Mouse (Mus musculus) urinary bladder, postnatal 10 days (tissue): ENCODE data around the gene Cxcl13.
"Not testable (repeated sequence)": the region's sequence is repeated elsewhere in the genome, so short reads cannot be mapped to it uniquely, and the experiment has no call there.

Experiments
- DNase-seq: peaks from one replicate; pipeline ENCODE4 v3.0.0; 2022; ENCODE audit warnings: low spot score

Cxcl13 gene

GRCm38 (mm10) chr5:95956651-95957050 is at the start of gene Cxcl13:
Cxcl13 (plus strand) TSS chr5:95956951.
- no peak for DNase-seq

GRCm38 (mm10) chr5:95911006-95911405 is 45.7 kb upstream of the Cxcl13 start:
- no peak for DNase-seq

DNA sequence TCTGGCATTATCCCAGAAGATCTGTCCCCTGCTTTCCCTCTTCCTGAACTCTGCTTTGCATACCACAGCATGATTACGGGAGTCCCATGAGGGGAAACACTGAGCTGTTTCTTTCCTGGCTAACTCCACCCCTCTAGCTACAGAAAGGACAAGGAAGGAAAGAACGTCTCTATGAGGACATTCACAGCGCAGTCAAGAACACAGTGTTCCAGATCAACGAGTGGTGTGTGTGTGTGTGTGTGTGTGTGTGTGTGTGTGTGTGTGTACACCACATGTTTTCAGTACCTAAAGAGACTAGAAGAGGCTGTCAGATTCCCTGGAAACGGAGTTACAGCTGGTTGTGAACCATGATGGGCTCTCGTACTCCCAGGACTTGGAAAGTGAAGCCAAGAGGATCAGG is 38.3 kb upstream of the Cxcl13 start:
- DNase-seq: no peak

DNA sequence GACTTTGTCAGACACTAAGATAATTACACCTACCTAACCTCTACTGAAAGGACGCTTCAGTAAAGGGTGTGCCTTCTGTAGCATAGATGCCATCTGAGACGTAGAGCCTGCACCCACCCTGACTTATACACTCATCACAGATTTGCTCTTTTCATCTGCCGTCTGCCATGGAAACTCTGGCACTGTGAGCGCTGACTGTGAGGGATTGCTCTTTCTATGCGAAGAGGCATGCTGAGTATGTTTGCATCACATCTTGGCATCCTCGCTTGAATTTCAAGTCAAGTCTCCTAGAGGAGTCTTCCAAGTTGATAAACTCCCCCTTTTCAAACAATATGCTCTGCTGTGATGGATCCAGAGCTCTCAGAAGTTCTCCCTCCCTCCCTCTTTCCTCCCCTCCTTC is 32.7 kb upstream of the Cxcl13 start:
- no peak for DNase-seq

DNA sequence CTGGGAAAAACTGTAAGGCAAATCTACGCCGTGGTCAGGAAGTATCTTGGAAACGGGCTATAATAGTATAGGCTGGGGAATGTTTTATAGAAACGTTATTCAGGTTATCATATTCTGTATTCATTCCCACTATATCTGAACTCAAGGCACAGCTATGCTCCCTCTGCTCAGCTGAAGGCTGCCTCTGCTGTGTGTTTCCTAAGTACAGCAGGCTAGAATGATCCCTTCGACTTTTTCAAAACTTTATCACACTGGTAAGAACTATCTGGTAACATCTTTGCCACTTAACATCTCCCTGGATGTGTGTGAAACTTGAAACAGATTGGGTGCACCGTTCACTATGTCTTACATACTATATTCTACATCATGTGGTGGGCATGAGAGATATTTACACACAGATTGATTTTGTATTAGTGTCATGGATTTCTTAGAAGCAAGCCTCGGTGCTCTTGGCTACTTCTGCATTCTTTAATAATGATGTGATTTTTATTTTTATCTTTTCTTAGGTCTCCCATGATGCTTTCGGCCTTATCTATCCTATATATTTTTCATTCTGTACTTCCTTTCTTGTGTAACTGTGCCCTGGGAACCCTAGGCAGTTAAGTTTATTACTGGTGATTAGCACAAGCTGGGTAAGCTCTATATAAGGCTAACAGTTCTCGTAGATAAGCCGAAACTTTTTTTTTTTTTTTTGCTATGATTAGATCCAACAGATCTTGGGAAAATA is 31.4 kb upstream of the Cxcl13 start:
- no peak for DNase-seq

DNA sequence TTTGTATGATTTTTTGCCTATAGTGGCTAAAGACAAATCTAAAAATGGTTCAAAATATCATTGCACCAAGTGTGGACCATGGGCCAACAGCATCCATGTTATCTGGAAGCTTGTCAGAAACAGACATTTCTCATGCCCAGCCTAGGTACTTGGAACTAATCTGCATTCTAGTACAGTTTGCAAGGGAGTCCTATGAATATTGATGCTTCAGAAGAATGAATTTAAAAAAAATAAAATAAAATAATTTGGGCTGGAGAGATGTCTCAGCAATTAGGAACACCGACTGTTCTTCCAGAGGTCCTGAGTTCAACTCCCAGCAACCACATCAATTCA is 30.9 kb upstream of the Cxcl13 start:
- DNase-seq: no peak

DNA sequence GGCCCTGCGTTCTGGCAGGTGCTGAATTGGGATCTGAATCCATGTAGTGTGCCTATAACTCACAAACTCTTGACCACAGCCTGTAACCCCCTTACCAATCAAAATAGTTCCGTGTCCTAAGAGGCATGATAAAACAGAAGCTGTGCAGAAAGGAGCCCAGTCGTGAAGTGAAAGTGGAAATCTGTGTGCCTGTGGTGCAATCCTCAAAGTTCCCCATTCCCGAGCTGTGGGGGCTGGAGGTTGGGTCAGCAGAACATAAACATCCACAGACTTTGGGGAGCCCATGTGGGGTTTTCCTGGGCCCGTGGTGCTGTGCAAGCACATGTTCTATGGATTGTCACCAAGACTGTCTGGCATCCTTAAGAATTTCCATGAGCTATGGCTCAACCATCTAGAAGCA is 21.7 kb upstream of the Cxcl13 start:
- DNase-seq: no peak

GRCm38 (mm10) chr5:95936068-95936467 is 20.7 kb upstream of the Cxcl13 start:
- no peak for DNase-seq

DNA sequence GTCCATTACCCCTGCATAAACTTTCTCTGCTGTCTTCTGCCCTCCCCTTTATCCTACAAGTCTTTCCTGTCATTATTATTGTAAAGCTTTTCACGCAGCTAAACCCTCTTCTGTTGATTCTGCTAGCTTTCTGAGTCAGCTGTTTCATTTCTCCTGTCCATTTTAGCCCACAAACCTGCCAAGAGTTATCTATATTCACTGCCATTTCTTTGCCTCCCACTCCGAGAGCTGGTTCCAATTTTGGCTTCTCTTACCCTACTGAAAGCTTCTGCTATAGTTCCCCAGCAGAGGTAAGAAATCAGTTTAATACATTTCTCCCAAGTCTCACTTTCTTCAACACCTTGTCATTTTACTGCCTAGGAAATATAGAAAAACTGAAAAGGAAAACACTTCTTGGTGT is 19.6 kb upstream of the Cxcl13 start:
- DNase-seq: no peak

DNA sequence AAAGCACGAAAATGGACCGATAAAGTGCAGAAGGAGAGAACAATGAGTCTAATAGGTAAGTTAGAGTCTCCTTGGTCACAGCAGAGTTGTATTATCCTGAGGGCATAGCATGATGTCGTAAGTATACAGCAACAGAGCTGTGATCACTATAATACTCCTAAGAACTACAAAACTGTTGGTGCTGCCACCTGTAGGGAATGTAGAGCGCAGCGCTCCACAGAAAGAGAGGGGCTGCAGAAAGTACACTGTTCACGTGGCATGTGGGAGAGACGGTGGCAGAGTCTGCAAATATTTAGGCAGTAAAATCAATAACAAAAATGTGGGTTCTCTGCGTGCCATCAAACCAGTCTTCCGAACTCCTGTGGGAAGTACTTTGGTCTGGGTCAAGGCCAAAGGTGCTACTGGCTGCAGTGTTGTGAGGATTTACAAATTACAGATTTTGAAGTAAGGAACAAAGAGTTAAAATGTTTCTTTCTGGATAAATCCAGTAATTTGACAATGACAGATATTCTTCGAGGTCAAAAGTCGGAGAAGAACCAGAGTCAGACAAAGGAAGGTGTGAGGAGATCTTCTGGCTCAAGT is 18.6 kb upstream of the Cxcl13 start:
- DNase-seq: no peak

GRCm38 (mm10) chr5:95940682-95941221 is 16.0 kb upstream of the Cxcl13 start:
- no peak for DNase-seq

DNA sequence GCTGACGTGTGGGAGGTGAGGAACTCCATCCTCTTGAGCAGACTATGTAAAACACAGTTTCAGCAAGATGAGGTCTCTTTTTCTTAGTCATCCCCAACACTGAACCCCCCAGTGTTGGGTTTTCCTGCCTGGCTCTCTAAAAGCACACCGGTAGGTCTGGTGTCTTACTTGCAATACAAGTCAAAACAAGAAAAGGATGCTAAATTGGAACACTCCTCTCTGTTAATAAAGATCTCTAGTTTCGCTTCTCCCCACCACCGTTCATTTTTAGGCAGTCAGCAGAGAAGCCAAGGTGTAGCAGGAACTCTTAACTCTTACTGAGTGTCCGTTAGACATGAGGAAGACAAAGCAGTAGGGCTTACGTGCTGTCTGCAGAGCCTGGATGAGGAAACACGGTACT is 15.2 kb upstream of the Cxcl13 start:
- no peak for DNase-seq

GRCm38 (mm10) chr5:95945120-95945519 is 11.6 kb upstream of the Cxcl13 start:
- DNase-seq: no peak

DNA sequence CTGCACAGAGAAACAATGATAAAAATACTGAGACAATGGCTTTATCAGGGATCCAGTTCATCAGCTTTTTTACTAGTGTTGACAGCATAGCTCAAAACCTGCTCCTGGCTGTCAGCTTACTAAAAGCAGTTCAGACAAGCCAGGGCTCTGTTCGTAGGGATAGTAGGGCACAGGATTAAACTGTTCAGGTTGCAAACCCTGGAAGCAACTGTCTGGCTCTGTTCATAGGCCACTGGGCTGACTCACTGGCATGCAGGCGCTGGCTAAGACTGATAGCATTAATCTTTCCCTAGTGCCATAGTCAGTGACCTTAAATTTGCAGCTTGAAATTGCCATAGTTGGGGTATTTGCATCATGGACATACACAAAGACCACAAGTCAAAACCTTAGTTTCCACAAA is 10.4 kb upstream of the Cxcl13 start:
- DNase-seq: no peak

- DNase-seq: no peak
Measured at GRCm38 (mm10) chr5:95948641-95949040, 8.1 kb upstream of the Cxcl13 start.

GRCm38 (mm10) chr5:95949946-95950701 is 6.6 kb upstream of the Cxcl13 start:
- DNase-seq: no peak

GRCm38 (mm10) chr5:95964940-95965339 is 8.2 kb downstream of the Cxcl13 start:
- no peak for DNase-seq

DNA sequence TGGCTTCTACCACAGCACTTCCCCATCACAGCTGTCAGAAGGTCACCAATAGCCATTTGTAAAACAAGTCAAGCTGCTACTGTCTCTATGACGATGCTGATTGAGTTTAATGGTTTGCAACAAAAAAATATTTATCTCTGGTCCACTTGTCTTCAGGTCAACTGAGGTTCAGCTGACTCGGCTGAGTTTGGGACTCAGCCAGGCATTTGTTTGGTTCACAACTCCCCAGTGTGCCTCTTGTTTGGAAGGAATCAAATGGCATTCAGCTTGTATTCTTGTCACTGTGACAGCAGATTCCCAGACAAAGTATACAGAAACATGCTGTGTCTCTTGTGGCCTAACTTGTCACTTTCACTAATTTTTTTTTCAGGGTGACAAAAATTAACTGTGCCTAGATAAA is 9.9 kb downstream of the Cxcl13 start:
- DNase-seq: no peak

- no peak for DNase-seq
Measured at GRCm38 (mm10) chr5:95970845-95971244, 14.1 kb downstream of the Cxcl13 start.

- no peak for DNase-seq
Measured at GRCm38 (mm10) chr5:95972208-95972607, 15.5 kb downstream of the Cxcl13 start.

- DNase-seq: not testable (repeated sequence)
Measured at GRCm38 (mm10) chr5:95973806-95974205, 17.1 kb downstream of the Cxcl13 start.

GRCm38 (mm10) chr5:95976299-95976698 is 19.5 kb downstream of the Cxcl13 start:
- no peak for DNase-seq

DNA sequence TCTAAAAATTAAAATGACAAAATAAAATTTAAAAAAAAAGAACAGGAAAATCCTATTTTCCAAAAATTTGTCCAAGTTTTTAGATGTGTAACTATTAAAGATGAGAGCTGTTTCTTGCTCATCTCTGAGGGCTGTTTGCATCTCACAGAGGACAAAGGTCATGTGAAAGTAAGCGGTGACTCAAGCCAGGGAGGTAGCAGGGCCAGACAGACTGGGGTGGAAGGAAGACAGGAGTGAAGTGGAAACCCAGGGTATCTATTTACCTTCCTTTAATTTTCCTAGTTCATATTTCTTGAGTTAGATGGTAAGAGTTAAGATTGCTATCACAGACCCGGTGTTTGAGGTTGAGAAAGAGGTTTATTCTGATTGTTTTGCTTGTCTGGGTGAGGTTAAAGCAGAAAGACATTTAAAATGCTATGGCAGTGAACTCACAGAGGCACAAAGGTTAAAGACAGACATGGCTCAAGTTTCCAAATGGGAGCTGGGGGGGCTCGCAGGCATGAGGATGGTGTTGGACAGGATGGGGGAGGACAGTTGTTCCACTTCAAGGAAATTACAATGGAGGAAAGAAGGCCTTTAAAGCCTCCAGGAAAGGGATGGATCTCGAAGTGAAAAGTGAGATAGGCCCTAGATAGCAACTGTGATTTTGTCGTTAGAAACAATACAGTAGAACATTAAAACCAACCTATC is 27.2 kb downstream of the Cxcl13 start:
- DNase-seq: no peak
